Mouse (Mus musculus) kidney, embryonic 16.5 days (tissue): ENCODE data around the gene Slc34a2. TPM values are rescaled to one million over a fixed set of nuclear protein-coding genes. Genes with fewer than 3 reads are reported as not detected.
A peak's percentile ranks its signal among the peaks of the same experiment; 100 is the strongest.

Source experiments
- ATAC-seq: fragments of 200-750 bp; cut with Nextera tagmentation; 2 replicates; pipeline ENCODE4 v1.8.0; 2017; ENCODE audit warnings: moderate TSS enrichment; ENCODE audit not compliant: low FRiP score, low TSS enrichment
- H3K27ac ChIP-seq: fragments of 300-500 bp; sonication (generic); 2 replicates; pipeline ENCODE4 v1.5.1; 2014; ENCODE audit warnings: low read length
- H3K27me3 ChIP-seq: fragments of 300-500 bp; sonication (generic); 2 replicates; pipeline ENCODE4 v1.6.1; 2014; ENCODE audit warnings: low read length, control low read depth, mixed read lengths; ENCODE audit not compliant: insufficient read depth
- H3K36me3 ChIP-seq: fragments of 300-500 bp; sonication (generic); 2 replicates; pipeline ENCODE4 v1.6.1; 2014; ENCODE audit warnings: low read length, control low read depth, mixed read lengths; ENCODE audit not compliant: insufficient read depth
- H3K4me1 ChIP-seq: fragments of 300-500 bp; sonication (generic); 2 replicates; pipeline ENCODE4 v1.6.1; 2014; ENCODE audit warnings: low read length, control low read depth, mixed read lengths; ENCODE audit not compliant: insufficient read depth
- H3K4me2 ChIP-seq: fragments of 300-500 bp; sonication (generic); replicated peaks from 2 replicates; pipeline ENCODE4 v1.6.1; 2014; ENCODE audit warnings: low read depth, low read length
- H3K4me3 ChIP-seq: fragments of 300-500 bp; sonication (generic); 2 replicates; pipeline ENCODE4 v1.5.1; 2014; ENCODE audit warnings: mild to moderate bottlenecking, low read length
- H3K9ac ChIP-seq: fragments of 300-500 bp; sonication (generic); replicated peaks from 2 replicates; pipeline ENCODE4 v1.6.1; 2014; ENCODE audit warnings: low read length
- H3K9me3 ChIP-seq: fragments of 300-500 bp; sonication (generic); 2 replicates; pipeline ENCODE4 v1.6.1; 2016; ENCODE audit warnings: low read length, control low read depth
- WGBS: fragments of 180-500 bp; shearing (Covaris S2); extraction: QIAGEN DNeasy Blood & Tissue Kit; methylation state at CpG from one replicate; pipeline ENCODE4 v1.1.7; 2014; 5-methylcytosine and 5-hydroxymethylcytosine counted together
- polyA plus RNA-seq: library from polyadenylated mRNA; unstranded; fragments of >200 nt; fragmentation: Nextera tagmentation; extraction: Ambion mirVana; gene quantifications from 2 replicates; pipeline ENCODE4 v1.2.1, GENCODE M21; 2015

The Slc34a2 gene
- polyA plus RNA-seq, 1 experiment from 2014 or later, result 2.5 TPM

- peak; percentile 40; the same call in 1 of the 2 replicates for ATAC-seq
- WGBS, result under 1% methylated on average over 37 of the region's 39 CpGs
- Histone ChIP-seq H3K9me3 (no peaks in the 10 kb centered on the region), H3K4me2 (peak overlapping the region; percentile 61), H3K27me3 (peaks cover 28% of the 10 kb centered on the region), H3K4me3 (peak overlapping the region; percentile 38), H3K4me1 (peaks cover 8% of the 10 kb centered on the region), H3K9ac (peak overlapping the region; percentile 54; the same call in 1 of the 2 replicates), H3K36me3 (no peaks in the 10 kb centered on the region), H3K27ac (no peak overlapping the region)
Measured at GRCm38 (mm10) chr5:53049046-53049445, 11.2 kb downstream of the Slc34a2 start.

- H3K4me2 ChIP-seq, result no peak overlapping the region
Measured at GRCm38 (mm10) chr5:53050963-53051362, 13.1 kb downstream of the Slc34a2 start.

GRCm38 (mm10) chr5:53053246-53053645 lies 15.4 kb downstream of the Slc34a2 start:
- H3K36me3 ChIP-seq, result no peaks in the 10 kb centered on the region
- no peak overlapping the region for H3K4me3 ChIP-seq
- no peaks in the 10 kb centered on the region for H3K9me3 ChIP-seq
- WGBS, result 90% methylated on average over 2 of the region's 2 CpGs
- H3K4me1 ChIP-seq, result peaks cover 4% of the 10 kb centered on the region; the same call in 1 of the 2 replicates
- no peak overlapping the region for H3K27ac ChIP-seq
- H3K27me3 ChIP-seq, result peaks cover 22% of the 10 kb centered on the region
- no peak overlapping the region for H3K9ac ChIP-seq
- H3K4me2 ChIP-seq, result no peak overlapping the region
- no peak for ATAC-seq

More at GRCm38 (mm10) chr5:53050963-53051362, 13.1 kb downstream of the Slc34a2 start:
- ATAC-seq, result no peak
- no peak overlapping the region for H3K4me3 ChIP-seq
- no peaks in the 10 kb centered on the region for H3K36me3 ChIP-seq
- 41% methylated on average over 1 of the region's 1 CpGs for WGBS
- H3K4me1 ChIP-seq, result peaks cover 4% of the 10 kb centered on the region; the same call in 1 of the 2 replicates
- H3K9ac ChIP-seq, result no peak overlapping the region
- no peaks in the 10 kb centered on the region for H3K9me3 ChIP-seq
- H3K27ac ChIP-seq, result no peak overlapping the region
- H3K27me3 ChIP-seq, result peaks cover 28% of the 10 kb centered on the region

GRCm38 (mm10) chr5:53061532-53062130 lies 23.8 kb downstream of the Slc34a2 start:
- Histone ChIP-seq H3K4me2 (no peak overlapping the region), H3K4me1 (no peaks in the 10 kb centered on the region), H3K9ac (no peak overlapping the region), H3K9me3 (no peaks in the 10 kb centered on the region), H3K27ac (no peak overlapping the region), H3K4me3 (no peak overlapping the region), H3K27me3 (no peaks in the 10 kb centered on the region), H3K36me3 (no peaks in the 10 kb centered on the region)
- ATAC-seq, result no peak
- 90% methylated on average over 9 of the region's 9 CpGs for WGBS

- H3K4me2 ChIP-seq, result no peak overlapping the region
- no peak overlapping the region for H3K4me3 ChIP-seq
- H3K9ac ChIP-seq, result no peak overlapping the region
- no peak overlapping the region for H3K27ac ChIP-seq
- H3K4me1 ChIP-seq, result no peaks in the 10 kb centered on the region
- no peak for ATAC-seq
- H3K36me3 ChIP-seq, result no peaks in the 10 kb centered on the region
- H3K9me3 ChIP-seq, result no peaks in the 10 kb centered on the region
- no peaks in the 10 kb centered on the region for H3K27me3 ChIP-seq
- WGBS, result 65% methylated on average over 6 of the region's 6 CpGs
Measured at GRCm38 (mm10) chr5:53074553-53074952, 36.7 kb downstream of the Slc34a2 start.

- no peak for ATAC-seq
- Histone ChIP-seq H3K4me1 (no peaks in the 10 kb centered on the region), H3K36me3 (no peaks in the 10 kb centered on the region), H3K9ac (no peak overlapping the region), H3K4me2 (no peak overlapping the region), H3K27ac (no peak overlapping the region), H3K4me3 (no peak overlapping the region), H3K9me3 (no peaks in the 10 kb centered on the region), H3K27me3 (no peaks in the 10 kb centered on the region)
- 55% methylated on average over 4 of the region's 4 CpGs for WGBS
Measured at GRCm38 (mm10) chr5:53078453-53078852, 40.6 kb downstream of the Slc34a2 start.

GRCm38 (mm10) chr5:53087452-53087851 lies 49.6 kb downstream of the Slc34a2 start:
- no peaks in the 10 kb centered on the region for H3K27me3 ChIP-seq
- WGBS, result 85% methylated on average over 7 of the region's 7 CpGs

GRCm38 (mm10) chr5:53091331-53091730 lies 53.5 kb downstream of the Slc34a2 start:
- no peak overlapping the region for H3K27ac ChIP-seq
- H3K4me1 ChIP-seq, result no peaks in the 10 kb centered on the region
- no peak for ATAC-seq
- no peaks in the 10 kb centered on the region for H3K27me3 ChIP-seq
- no peak overlapping the region for H3K9ac ChIP-seq
- H3K4me3 ChIP-seq, result no peak overlapping the region
- no peak overlapping the region for H3K4me2 ChIP-seq
- 70% methylated on average over 3 of the region's 3 CpGs for WGBS
- H3K36me3 ChIP-seq, result no peaks in the 10 kb centered on the region
- H3K9me3 ChIP-seq, result no peaks in the 10 kb centered on the region

More at GRCm38 (mm10) chr5:53087452-53087851, 49.6 kb downstream of the Slc34a2 start:
- Histone ChIP-seq H3K4me1 (no peaks in the 10 kb centered on the region), H3K4me3 (no peak overlapping the region), H3K36me3 (no peaks in the 10 kb centered on the region), H3K9ac (no peak overlapping the region), H3K9me3 (no peaks in the 10 kb centered on the region), H3K4me2 (no peak overlapping the region), H3K27ac (no peak overlapping the region)
- ATAC-seq, result no peak

GRCm38 (mm10) chr5:53101848-53102473 lies 64.1 kb downstream of the Slc34a2 start:
- Histone ChIP-seq H3K4me3 (no peak overlapping the region), H3K4me1 (peaks cover 35% of the 10 kb centered on the region), H3K36me3 (no peaks in the 10 kb centered on the region), H3K9ac (no peak overlapping the region), H3K27me3 (no peaks in the 10 kb centered on the region), H3K9me3 (no peaks in the 10 kb centered on the region), H3K4me2 (no peak overlapping the region), H3K27ac (no peak overlapping the region)
- 52% methylated on average over 12 of the region's 12 CpGs for WGBS
- ATAC-seq, result peak; percentile 43; the same call in 1 of the 2 replicates

- Histone ChIP-seq H3K4me2 (no peak overlapping the region), H3K27me3 (no peaks in the 10 kb centered on the region), H3K36me3 (no peaks in the 10 kb centered on the region), H3K4me1 (peaks cover 42% of the 10 kb centered on the region), H3K9ac (no peak overlapping the region), H3K4me3 (no peak overlapping the region), H3K27ac (peak overlapping the region; percentile 70), H3K9me3 (no peaks in the 10 kb centered on the region)
- peak; percentile 54 for ATAC-seq
- 35% methylated on average over 13 of the region's 13 CpGs for WGBS
Measured at GRCm38 (mm10) chr5:53104177-53104855, 66.4 kb downstream of the Slc34a2 start.
